Mouse (Mus musculus): ENCODE results near the gene 1110008L16Rik. TPM values are rescaled to one million over a fixed set of nuclear protein-coding genes. Genes with fewer than 3 reads are reported as not detected.
A peak's percentile ranks its signal among the peaks of the same experiment; 100 is the strongest.
"Not testable (repeated sequence)": the region's sequence is repeated elsewhere in the genome, so short reads cannot be mapped to it uniquely, and the experiment has no call there.

1110008L16Rik gene
- total RNA-seq, 2 experiments from 2014 or later: 7.5 to 9.2 TPM

GRCm38 (mm10) chr12:55338490-55338889 is 39.1 kb downstream of the 1110008L16Rik start:
- DNase-seq (ENCODE audit: low spot score in 2 of 2): not testable (repeated sequence)

GRCm38 (mm10) chr12:55343045-55343444 is 43.7 kb downstream of the 1110008L16Rik start:
- not testable (repeated sequence) for DNase-seq (ENCODE audit: low spot score in 2 of 2)

GRCm38 (mm10) chr12:55343998-55344397 is 44.6 kb downstream of the 1110008L16Rik start:
- DNase-seq (ENCODE audit: low spot score in 2 of 2): peak in 1 of 2 experiments; percentile 6

GRCm38 (mm10) chr12:55344583-55344982 is 45.2 kb downstream of the 1110008L16Rik start:
- DNase-seq (ENCODE audit: low spot score in 2 of 2): peak in 1 of 2 experiments; percentile 12

- DNase-seq (ENCODE audit: low spot score in 2 of 2): no peak
Measured at GRCm38 (mm10) chr12:55353423-55353822, 54.0 kb downstream of the 1110008L16Rik start.

- peak in 1 of 2 experiments; percentile 53 for DNase-seq (ENCODE audit: low spot score in 2 of 2)
Measured at GRCm38 (mm10) chr12:55354904-55355303, 55.5 kb downstream of the 1110008L16Rik start.

GRCm38 (mm10) chr12:55357303-55357702 is 57.9 kb downstream of the 1110008L16Rik start:
- no peak for DNase-seq (ENCODE audit: low spot score in 2 of 2)

- no peak for DNase-seq (ENCODE audit: low spot score in 2 of 2)
Measured at GRCm38 (mm10) chr12:55360929-55361328, 61.6 kb downstream of the 1110008L16Rik start.

- no peak for DNase-seq (ENCODE audit: low spot score in 2 of 2)
Measured at GRCm38 (mm10) chr12:55365083-55365482, 65.7 kb downstream of the 1110008L16Rik start.

- no peak for DNase-seq (ENCODE audit: low spot score in 2 of 2)
Measured at GRCm38 (mm10) chr12:55372424-55373055, 73.2 kb downstream of the 1110008L16Rik start.

- no peak for DNase-seq (ENCODE audit: low spot score in 2 of 2)
Measured at GRCm38 (mm10) chr12:55376956-55377609, 77.7 kb downstream of the 1110008L16Rik start.

GRCm38 (mm10) chr12:55377610-55377980 is 78.2 kb downstream of the 1110008L16Rik start:
- no peak for DNase-seq (ENCODE audit: low spot score in 2 of 2)

- DNase-seq (ENCODE audit: low spot score in 2 of 2): no peak
Measured at GRCm38 (mm10) chr12:55384023-55384749, 84.8 kb downstream of the 1110008L16Rik start, which contains the start of gene Psma6. Psma6 (plus strand) TSS chr12:55384222.

- no peak for DNase-seq (ENCODE audit: low spot score in 2 of 2)
Measured at GRCm38 (mm10) chr12:55384826-55385225, 85.4 kb downstream of the 1110008L16Rik start.

GRCm38 (mm10) chr12:55385931-55386330 is 86.6 kb downstream of the 1110008L16Rik start:
- DNase-seq (ENCODE audit: low spot score in 2 of 2): peak in 1 of 2 experiments; percentile 52

GRCm38 (mm10) chr12:55386456-55386855 is 87.1 kb downstream of the 1110008L16Rik start:
- no peak for DNase-seq (ENCODE audit: low spot score in 2 of 2)

GRCm38 (mm10) chr12:55387083-55387787 is 87.9 kb downstream of the 1110008L16Rik start:
- DNase-seq (ENCODE audit: low spot score in 2 of 2): no peak

GRCm38 (mm10) chr12:55387788-55388465 is 88.5 kb downstream of the 1110008L16Rik start:
- DNase-seq (ENCODE audit: low spot score in 2 of 2): no peak

GRCm38 (mm10) chr12:55388478-55388877 is 89.1 kb downstream of the 1110008L16Rik start:
- peak in 1 of 2 experiments; percentile 23 for DNase-seq (ENCODE audit: low spot score in 2 of 2)

All from layer of hippocampus, adult 18-20 months (tissue).